Mouse (Mus musculus): ENCODE measurements around the gene Sec22c.

Gene Sec22c

GRCm38 (mm10) chr9:121690734-121691133 lies 14.6 kb downstream of the Sec22c start:
- DNase-seq = no peak

GRCm38 (mm10) chr9:121690200-121690651 lies 15.1 kb downstream of the Sec22c start:
- DNase-seq = no peak

DNA sequence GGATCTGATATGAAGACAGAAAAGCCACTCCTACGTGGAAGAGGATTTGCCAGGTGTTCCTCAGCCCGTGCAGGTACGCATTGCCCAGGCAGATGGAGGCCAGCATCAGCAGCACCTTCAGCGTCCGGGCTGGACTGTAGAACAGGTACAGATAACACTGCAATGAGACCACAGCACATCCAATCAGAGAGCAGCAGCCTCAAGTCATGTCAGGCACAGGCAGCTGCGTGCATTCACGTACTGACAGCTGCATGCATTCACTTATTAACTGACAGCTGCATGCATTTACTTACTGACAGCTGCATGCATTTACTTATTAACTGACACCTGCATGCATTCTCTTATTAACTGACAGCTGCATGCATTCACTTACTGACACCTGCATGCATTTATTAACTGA lies 20.6 kb downstream of the Sec22c start:
- DNase-seq = no peak

DNA sequence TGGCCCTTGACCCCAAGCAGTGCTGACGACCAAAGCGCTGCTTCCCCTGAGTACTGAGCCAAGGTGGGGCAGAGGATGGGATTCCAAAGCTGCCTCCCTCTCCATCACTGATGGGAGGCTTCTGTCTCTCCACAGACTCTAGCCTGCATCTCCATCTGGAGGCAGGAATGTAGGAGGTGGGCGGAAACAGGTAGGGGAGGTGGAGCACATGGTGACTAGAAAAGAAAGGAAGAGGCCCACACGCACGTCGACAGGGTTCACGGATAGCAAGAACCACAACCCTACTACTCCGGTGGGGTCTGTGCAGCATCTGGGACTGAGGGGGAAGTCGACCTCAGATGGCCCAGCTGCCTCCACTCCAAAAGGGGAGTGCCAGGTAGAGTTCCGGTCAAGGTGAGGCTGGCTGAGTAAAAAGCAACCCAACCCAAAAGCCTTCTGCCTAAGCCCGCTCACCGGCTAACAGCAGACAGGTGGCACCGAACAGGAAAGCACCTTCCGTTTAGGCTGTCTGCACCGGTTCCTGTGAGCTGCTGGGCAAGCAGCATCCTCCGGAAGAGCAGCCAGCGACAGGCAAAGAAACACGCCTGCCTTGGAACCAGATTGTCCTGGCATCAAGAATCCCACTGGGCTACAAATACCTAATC lies 23.1 kb downstream of the Sec22c start:
- no peak for DNase-seq

- no peak for DNase-seq
Observed at GRCm38 (mm10) chr9:121681191-121681590, 24.1 kb downstream of the Sec22c start.

DNA sequence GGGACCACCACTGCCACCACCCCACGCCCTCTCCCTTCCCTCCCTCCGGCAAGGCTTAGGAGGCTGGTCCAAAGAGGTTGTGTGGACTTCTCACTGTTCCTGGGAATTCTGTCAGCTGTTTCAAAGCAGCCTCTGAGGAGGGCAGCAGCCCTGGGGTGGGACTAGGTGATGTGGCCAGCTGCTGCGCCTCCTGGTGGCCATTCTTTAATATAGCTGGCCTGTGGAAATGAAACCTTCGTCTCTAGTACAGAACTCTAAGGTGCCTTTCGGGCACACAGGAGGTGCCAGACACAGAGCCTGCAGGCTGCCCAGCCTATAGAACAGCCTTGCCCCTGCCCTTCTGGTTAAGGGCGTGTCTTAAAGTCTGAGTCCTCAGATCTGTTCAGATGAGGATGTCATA lies 25.7 kb downstream of the Sec22c start:
- peak; percentile 59 for DNase-seq

DNA sequence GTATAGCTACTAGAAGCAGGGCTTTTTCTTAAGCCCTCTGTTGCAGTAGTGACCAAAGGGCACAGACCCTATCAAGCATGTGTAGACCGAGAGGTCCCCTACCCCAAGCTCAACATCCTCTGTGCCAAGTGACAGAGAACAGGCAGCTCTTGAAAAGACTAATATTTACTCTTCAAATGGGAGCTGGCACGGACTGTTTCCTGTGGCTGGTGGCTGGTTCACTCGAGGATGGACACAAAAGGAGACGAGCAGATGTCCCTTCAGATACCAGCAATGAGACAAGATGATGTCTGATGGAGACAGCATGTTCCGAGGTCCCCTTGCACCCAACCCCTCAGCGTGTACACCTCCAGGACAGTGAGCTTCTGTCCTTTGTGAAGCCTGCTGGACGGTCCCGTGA lies 27.8 kb downstream of the Sec22c start:
- no peak for DNase-seq

GRCm38 (mm10) chr9:121677069-121677468 lies 28.2 kb downstream of the Sec22c start:
- DNase-seq = no peak

DNA sequence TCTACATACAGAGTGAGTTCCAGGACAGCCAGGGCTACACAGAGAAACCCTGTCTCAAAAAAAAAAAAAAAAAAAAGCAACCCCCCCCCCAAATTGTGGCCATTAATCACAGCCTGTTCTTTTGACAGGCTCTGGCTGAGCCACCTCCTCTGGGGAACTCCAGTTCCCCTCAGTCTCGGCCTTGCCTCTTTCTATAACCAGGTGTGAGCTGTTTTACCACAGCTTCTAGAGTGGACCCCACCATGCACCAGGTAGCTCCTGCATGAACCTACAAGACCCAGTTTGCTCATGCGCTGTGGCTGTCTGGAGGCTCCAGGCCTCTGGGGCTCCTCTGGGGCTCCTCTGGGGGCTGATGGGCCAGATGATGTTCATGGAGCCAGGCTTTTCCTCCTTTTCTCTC lies 29.7 kb downstream of the Sec22c start:
- DNase-seq = no peak

DNA sequence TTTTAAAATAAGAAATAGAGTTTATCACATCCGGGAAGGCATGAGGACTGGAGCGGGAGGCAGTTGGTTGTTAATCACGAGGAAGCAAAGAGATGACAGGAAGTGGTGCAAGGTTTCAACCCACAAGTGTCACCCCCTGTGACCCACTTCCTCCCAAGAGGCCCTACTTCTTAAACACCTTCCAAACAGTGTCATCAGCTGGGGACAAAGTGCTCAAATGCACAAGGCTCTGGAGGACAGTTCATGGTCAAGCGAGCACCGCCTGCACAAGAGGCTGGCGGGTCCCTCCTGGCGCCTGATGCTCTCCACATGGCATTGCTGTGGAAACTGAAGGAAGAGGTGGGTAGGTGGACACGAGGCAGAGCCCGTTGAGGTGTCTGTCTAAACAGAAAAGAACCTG lies 30.3 kb downstream of the Sec22c start:
- peak; percentile 25 for DNase-seq

DNA sequence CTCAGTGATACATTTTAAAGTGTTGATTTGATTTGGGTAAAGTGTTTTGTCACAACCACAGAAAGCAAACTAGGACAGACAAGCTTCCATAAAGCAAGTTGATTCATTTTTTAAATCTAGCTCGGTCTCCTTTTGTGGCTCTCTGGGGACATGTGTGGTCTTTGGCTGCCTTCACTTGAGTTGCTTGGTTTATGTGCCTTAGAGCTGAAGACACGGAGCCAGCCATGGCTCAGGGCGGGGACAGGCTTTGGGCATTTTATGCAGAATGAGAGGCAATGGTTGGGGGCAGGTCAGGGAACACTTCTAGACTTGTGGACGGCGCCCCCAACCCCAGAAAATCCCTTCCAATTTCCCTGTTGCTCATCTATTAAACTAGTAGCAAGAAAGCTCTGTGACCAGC lies 31.6 kb downstream of the Sec22c start:
- no peak for DNase-seq

- peak; percentile 45 for DNase-seq
Observed at GRCm38 (mm10) chr9:121672311-121672710, 33.0 kb downstream of the Sec22c start.

- peak; percentile 54 for DNase-seq
Observed at GRCm38 (mm10) chr9:121671300-121671699, 34.0 kb downstream of the Sec22c start.

- DNase-seq = peak; percentile 76
Observed at GRCm38 (mm10) chr9:121669348-121669791, 35.9 kb downstream of the Sec22c start.

DNA sequence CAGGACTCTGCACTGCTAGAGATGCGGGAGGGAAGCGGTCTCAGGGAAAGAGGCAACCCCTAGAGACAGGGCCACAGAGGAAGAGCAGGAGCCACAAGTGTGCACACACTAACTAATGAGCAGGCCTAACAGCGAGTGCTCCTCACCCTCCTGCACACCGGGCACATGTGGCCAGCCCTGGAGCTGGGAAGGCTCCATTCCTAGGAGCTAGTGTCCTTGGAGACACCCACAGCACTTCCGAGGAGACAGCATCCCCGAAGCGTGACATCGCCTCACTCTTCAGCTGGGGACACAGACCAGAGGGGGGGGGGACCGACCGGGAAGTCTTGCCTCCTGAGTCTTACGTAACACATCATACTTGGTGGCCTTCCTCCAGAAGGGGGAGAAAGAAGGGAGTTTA lies 37.5 kb downstream of the Sec22c start:
- DNase-seq = no peak

GRCm38 (mm10) chr9:121666957-121667630 lies 38.2 kb downstream of the Sec22c start:
- DNase-seq = no peak

DNA sequence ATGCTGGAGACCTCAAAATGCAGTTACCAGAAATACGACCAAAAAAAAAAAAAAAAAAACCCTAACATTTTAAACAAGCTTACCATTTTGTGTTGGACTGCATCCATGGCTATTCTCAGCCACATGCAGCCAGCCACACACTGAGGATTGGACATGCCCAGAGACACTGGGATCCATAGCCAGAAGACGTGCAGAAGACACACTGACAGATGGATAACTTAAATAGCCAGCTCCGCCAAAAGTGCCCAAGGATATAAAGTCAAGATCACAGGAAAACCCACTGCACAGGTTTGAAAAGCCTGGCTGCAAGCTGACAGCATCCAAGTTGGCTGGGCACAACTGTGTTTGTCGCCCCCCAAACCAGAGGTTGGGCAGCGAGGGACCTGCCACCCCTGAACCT lies 41.2 kb downstream of the Sec22c start:
- DNase-seq = no peak

GRCm38 (mm10) chr9:121663467-121663866 lies 41.8 kb downstream of the Sec22c start:
- no peak for DNase-seq

GRCm38 (mm10) chr9:121659791-121660190 lies 45.5 kb downstream of the Sec22c start:
- DNase-seq = no peak

DNA sequence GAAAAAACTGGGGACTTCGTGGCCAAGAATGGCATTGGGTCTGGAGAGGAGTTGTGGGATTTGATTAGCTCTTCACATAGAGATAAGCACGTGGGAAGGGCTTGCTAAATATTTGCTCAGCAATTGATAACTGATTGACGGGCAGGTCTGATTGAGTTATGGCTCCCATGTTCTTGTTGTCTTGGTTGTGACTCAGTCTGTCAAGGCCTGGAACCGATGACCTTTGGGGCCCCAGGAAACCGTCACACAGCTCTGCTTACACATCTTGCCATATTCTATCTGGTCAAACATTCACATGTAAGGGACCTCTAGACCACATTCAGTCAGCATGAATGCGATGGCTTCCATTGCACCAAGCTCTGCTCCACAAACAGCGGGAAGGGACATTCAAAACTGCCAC lies 47.0 kb downstream of the Sec22c start:
- no peak for DNase-seq

- DNase-seq = no peak
Observed at GRCm38 (mm10) chr9:121657143-121657542, 48.1 kb downstream of the Sec22c start.

GRCm38 (mm10) chr9:121656322-121656721 lies 49.0 kb downstream of the Sec22c start:
- no peak for DNase-seq

DNA sequence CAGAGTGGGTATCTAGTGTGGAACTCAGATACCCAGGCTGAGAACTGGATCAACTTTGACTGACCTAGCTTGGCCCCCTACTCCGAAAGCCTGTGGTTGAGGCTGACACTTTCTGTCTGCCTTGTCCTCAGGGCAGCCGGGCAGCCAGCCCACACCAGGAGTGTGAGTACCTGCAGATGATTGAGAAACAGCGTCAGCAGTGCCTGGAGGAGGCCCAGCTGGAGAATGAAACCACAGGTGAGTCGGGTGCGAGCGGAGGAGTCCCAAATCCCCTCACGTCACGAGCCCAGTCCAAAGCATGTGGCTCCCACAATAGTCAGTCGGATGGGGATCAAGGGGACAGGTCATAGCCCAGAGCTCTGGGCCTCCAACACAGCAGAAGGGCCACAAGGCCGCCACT lies 51.6 kb downstream of the Sec22c start:
- DNase-seq = no peak

DNA sequence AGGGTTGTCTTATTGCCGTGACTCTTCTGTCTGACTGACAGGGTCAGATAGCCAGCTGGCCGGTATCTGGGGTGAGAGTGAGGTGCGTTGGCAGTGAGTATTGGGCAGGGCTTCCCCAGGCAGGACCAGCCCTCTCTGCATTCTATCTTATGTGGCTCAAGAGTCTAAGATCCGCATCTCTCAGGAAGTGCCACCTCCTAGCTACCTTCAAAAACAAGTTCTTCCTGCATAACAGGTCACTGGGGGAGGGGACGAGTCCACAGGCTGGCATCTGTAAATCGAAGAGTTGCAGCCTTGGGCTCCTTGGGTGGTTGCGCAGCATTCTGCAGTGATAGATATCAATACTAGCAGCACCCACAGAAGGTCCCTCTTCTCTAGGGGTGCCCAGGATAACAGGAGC lies 58.3 kb downstream of the Sec22c start:
- no peak for DNase-seq

- DNase-seq = peak; percentile 30
Observed at GRCm38 (mm10) chr9:121644855-121645254, 60.4 kb downstream of the Sec22c start.
